Mouse (Mus musculus): Measurements from ENCODE around the gene Pgs1.
A peak's percentile ranks its signal among the peaks of the same experiment; 100 is the strongest.

Gene Pgs1

DNA sequence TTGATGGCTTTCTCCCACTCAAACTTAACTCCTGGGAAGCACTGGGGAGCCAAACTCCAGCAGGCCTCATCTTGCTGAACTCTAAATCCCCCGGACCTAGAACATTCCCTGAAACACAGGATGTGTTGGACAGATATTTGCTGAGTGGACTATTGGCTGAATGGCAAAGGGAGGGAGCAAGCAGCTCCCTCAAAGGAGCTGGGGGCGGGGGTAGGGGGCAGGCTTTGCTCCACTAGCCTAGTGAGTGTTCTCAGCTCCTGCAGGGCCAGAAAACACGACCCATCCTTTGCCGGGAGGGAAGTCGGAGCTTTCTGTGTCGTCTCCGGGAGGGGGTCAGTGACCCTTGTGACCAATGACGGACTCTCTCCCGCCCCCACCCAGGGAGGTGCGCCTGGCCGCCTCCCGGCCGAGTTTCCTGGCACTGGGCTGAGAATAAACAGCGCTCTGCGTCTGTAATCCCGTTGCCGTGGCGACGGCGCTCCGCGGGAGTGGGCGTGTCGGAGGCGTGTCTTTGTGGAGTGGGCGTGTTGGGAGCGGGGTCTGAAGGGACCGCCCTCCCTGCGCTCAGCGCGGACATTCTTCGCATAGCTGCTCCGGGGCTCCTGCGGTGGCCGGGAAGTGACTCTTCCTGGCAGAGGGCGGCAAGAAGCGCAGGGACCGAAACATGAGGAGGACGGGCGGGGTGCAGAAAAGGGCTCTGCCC is 22.9 kb upstream of the Pgs1 start:
- DNase-seq (ENCODE audit: low spot score): peak; percentile 86

DNA sequence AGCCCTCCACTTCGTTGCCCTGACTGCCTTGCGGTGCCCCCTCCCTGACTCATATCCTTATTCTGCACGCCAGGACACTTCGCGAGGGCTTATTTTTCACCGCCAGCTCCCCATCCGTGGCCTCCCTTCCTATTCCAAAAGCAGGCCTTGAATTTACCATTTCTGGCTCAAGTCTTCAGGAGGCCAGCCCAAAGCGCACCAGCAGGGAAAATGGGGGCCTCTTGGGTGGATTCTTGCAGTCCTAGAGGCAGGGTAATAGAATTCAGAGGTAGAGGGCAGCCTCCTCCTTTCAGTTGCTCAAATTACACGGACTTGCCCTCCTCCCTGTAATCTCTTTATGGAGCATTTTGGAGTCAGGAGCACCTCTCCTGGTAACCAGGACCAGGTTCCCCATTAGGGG is 22.2 kb upstream of the Pgs1 start:
- DNase-seq (ENCODE audit: low spot score): no peak

- DNase-seq (ENCODE audit: low spot score): no peak
These were observed 21.8 kb upstream of the Pgs1 start for GRCm38 (mm10) chr11:117964294-117964693.

DNA sequence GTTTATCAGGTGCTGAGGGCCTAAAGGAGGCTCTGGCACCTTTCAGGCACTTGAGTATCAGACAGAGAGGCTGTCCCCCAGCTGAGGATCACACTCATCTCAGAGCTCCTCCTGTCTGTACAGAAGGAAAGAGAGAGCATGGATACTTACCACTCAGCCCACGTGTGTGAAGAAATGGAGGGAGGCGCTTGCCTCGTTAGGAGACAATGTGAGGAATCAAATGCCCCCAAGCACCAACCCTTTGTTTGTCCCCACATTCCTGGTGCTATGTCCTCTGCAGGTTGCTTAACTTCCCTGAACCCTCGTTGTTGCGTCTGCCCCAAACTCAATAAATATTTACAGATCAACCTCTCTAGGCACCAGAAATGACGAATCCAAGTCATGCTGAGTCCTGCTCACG is 21.0 kb upstream of the Pgs1 start:
- no peak for DNase-seq (ENCODE audit: low spot score)

DNA sequence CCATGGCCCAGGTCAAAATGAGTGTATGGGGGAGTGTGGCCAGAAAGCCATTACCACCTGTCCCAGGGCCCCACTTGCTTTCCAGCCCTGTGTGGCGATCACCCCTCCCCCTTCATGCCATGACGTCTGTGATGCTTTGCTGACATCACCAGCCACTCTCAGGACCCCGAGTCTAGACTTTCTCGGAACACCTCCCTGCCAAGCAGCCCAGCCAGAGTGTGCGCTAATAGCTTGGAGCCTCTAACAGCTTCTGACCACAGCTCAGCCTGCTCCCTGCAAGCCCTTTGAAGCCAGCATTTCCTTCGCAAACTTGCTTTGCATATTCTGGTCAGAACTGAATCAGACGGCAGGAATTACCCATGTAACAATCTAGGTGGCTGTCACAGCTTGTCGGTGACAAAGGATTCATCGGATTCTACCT is 20.5 kb upstream of the Pgs1 start:
- no peak for DNase-seq (ENCODE audit: low spot score)

DNA sequence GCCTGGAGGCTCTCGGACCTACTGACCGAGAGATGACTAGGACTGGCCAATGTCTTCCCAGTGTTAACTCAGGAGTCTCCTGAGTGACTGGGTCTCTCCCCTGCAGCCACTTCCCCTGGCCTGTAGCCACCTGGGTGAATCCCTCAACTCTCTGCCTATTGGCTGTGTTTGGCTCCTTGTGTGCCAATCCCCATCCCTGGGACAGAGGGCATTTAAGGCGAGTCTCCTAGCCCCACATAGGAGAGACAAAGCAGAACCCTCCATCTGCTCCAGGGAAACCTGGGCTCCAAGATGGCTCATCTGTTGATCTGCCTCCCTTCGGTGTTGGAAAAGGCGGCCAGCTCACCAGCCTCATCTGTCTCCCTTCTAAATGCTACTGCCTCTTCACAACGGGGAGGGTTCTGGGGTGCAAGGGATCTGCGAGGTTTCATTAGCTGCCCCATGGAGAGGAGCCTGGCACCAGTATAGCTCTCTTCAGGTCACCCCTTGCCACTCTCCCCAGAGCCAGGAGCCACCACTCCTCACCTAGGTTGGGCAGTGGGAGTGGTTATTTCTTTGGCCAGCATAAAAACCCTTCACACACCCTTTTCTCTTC is 19.5 kb upstream of the Pgs1 start:
- no peak for DNase-seq (ENCODE audit: low spot score)

DNA sequence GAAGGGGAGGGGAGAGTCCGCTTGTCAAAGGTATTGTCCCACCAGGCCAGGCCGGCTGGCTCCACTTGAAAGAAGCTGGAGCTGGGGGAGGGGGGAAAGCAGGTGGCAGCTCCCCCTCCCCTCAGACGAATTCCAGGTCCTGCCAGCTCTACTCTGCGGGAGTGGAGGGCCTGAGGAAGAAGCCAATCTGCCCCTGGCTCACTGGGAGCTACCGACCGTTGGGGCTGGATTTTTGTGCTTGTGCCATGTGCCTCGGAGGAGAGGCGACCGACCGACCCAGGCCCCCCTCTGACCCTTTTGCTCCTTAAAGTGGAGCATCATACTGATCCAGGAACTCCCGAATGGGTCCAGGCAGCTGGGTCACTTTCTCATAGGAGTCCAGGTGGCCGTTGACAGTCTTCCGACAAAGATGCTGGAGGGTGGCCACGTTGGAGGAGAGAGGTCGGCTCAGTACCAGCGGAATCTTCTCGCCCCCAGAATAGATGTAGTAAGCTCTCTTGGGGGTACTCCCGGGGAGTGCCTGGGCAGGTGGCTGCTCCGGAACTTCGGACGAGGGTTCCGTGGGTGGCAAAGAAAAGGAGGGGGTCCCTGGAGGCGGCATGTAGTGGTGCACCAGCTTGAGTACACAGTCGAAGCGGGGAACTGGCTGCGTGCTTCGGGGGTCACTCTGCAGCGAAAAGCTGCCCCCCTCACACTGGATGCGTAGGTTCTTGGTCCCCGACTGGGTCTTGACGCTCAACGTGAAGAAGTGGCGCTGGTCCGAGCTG is 18.7 kb upstream of the Pgs1 start:
- no peak for DNase-seq (ENCODE audit: low spot score)

- no peak for DNase-seq (ENCODE audit: low spot score)
These were observed 17.9 kb upstream of the Pgs1 start for GRCm38 (mm10) chr11:117968016-117968671.

GRCm38 (mm10) chr11:117968716-117969099 is 17.4 kb upstream of the Pgs1 start:
- no peak for DNase-seq (ENCODE audit: low spot score)

DNA sequence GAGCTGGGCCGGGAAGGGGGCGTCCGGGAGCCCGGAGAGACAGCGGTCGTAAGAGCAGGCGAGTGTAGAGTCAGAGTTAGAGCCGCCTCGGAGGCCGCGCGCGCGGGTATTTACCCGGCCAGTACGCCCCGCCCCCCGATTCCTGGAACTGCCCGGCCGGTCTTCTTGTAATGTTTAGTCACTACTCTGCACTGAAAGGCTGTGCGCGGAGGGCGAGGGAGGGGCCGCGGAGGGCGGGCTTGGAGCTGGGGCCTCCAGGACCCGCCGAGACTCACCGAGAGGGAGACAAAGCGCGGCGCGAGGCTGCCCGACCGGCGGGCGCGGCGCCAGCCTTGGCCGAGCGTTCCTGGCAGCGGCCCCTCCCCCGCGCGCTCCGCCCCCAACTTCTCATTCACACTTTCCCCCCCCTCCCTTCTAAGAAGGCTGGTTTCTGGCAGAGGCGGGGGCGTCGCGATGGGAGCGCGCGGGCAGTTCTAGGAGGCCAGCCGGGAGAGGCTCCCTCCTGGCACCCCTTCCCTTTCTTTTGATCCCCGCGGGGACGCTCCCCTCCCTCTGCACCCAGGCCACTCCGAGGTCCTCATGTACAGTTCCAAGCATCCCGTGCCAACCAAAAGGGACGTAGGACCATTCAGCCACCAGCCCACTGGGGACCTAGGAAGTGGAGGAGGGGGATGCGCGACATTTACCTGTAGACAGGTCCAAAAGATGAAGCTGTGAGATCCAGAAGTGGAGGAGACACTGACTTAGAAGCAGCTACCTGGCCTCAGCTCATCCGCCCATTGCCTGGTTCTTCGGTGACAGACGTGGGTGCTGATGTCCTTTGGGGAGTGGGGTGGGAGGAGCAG is 16.8 kb upstream of the Pgs1 start:
- peak; percentile 72 for DNase-seq (ENCODE audit: low spot score)

DNA sequence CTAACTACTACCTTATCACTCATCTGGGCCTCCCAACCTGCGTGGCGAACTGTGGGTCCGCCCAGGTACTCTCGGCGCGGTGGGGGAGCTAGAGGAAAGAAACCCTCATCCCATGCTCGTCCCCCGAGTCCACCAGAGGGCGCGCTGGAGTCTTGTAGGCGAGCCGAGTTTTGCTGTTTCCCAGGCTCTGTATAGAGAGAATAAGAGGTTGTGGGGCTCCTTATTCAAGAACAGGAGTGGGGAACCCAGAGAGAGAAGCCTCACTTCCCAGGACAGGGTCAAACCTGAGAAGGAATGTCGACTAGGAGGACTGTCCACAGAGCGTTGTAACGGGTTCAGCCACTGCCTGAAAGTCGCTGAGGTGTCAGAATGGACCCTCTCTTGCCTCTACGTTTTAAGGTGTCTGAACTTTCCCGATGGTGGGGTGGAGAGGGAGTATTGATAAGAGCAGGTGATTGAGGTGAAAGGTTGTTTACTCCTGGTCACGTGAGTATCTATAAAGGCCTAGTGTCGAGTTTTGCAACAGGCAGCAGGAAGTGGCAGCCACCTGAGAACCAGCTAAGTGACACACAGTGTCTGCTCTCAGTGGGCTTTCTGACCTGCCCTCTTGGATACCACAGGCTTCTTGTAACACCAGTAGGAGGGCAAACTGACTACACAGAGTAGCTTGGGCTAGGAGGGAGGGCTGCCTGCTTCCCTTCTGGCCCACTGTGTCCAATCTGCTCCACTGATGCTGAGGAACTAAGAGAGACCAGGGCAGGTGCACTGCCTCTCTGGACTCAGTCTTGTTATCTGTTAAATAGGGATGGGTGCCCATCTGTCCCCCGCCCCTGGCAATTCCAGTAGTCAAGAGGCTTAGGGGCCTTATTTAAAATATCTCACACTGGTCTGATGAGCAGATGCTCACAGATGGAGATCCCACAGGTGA is 15.9 kb upstream of the Pgs1 start, which contains the start of gene Socs3:
Gene Socs3, minus strand, starts transcription at position 103 of the 928 bp plus-strand sequence.
- peak; percentile 85 for DNase-seq (ENCODE audit: low spot score)

DNA sequence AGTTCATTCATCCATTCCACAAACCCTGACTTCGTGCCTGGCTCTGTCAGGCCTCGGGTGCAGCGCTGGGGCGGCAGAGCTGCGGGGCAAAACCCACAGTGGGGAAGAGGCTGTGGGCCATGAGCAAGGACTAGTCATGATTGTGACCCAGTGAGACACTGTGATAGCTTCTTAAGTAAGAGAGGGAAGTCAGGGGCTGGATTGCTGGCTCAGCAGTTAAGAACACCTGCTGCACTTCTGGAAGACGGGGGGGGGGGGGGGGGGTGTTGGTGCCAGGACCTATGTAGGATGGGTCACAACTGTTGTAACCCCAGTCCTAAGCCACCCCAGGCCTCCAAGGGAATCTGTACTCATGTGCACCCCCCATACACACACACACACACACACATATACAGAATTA is 15.0 kb upstream of the Pgs1 start:
- no peak for DNase-seq (ENCODE audit: low spot score)

DNA sequence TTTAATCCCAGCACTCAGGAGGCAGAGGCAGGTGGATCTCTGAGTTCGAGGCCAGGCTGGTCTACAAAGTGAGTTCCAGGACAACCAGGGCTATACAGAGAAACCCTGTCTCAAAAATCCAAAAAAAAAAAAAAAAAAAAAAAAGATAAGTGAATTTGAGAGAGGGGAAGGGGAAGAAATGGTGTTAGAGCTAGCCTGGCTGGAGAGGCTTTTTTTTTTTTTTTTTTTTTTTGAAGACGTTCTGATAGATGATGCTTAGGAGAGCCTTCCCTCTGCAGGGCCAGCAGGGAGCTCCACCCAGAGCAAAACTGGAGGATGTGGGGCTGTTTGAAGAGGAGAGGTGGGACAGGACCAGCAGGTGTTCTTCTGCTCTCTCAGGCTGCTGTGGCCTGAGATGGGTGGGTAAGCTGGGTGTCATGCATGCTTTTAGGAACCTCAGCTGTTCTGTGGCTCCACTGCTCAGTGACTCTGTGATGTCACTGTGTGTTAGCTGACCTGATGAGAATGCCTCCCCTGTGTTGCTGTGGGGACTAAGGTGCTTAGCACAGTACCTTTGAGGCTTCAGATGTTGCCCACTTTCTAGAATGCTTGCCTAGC is 14.3 kb upstream of the Pgs1 start:
- DNase-seq (ENCODE audit: low spot score): no peak

DNA sequence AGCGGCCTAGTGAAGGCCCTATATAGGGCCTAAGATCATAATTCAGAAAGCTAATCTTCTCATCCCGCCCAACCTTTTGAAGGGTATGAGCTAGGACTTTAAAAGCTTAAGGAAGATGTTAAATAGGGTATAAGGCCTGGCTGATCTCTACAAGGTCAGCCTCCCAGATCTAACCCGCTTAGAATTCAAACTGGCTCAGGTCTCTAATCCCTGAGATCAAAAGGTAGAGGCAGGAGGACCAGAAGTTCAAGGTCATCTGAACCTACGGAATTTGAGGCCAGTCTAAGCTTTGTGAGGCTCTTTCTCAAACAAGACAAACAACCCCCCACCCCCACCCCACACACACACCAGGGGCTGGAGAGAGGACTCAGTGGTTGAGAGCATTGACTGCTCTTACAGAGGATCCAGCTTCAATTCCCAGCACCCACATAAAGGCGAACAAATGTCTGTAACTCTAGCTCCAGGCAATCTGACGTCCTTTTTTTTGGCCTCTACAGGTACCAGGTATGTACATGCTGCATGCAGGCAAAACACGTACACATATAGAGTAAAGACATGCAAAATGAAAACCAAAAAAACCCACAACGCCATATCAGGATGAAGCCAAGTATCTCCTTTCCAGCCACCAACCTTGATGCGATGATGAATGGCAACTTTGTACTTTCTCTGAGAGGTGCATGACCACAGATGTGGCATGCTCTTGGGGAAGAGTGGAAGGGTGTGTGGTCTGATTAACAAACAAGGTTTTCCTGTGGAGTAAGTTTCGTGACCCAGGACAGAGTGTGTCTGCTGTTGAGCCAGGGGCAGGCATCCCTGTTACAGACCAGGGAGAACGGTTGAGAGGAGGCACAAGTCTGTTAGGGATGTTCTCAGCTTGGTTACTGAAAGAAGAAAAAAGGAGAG is 13.2 kb upstream of the Pgs1 start:
- no peak for DNase-seq (ENCODE audit: low spot score)

DNA sequence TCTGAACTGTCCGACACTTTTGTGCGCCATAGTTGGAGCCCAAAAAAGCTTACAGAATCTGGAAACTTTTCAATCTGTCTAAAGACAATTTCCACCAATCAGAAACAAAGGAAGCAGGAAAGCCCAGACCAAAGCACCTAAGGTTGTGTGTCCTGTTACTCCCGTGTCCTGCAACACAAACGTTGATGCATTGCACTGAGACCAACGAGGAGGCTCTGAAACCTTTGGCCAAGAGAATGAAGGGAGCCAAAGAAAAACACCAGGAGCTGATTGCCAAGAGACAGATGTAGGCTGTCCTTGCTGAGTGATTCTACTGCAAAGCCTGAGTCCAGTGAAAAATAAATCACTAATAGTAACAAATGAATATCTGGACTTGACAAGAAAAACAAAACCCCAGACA is 12.5 kb upstream of the Pgs1 start:
- DNase-seq (ENCODE audit: low spot score): no peak

DNA sequence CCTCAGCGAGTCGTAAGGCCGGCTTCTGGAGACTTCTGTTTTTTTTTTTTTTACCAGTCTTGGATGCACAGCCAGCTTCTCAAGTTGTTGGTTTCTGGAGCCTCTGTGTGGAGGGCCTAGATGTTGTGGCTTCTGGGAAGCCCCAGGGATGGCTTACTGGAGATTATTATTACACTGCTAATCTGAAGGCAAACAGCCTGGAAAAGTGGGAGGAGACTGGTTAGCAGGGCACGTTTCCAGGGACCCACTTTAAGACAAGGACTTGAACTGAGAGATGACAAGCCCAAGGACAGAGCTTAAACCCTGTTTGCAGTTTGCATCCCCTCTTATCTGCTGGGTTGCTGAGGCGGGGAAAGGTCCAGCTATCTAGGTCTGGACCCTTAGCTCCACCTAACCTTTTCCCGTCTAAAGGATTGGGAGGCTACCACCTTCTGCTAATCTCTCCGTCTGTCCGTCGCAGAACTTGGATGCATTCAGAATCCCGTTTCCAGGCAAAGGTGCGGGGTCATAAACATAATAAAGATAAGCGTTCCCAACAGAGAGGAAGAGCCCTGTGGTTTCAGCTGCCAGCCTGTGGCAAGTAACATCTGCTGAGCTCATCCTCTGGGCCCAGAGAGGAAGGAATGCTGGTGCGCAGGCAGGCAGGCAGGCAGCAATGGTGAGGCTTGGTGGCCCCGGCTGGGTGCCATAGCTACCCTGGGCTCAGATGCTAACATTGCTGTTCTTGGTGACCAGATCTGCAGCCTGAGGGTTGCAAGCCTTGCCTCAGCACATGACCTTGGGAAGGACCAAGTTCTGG is 11.6 kb upstream of the Pgs1 start:
- DNase-seq (ENCODE audit: low spot score): no peak

DNA sequence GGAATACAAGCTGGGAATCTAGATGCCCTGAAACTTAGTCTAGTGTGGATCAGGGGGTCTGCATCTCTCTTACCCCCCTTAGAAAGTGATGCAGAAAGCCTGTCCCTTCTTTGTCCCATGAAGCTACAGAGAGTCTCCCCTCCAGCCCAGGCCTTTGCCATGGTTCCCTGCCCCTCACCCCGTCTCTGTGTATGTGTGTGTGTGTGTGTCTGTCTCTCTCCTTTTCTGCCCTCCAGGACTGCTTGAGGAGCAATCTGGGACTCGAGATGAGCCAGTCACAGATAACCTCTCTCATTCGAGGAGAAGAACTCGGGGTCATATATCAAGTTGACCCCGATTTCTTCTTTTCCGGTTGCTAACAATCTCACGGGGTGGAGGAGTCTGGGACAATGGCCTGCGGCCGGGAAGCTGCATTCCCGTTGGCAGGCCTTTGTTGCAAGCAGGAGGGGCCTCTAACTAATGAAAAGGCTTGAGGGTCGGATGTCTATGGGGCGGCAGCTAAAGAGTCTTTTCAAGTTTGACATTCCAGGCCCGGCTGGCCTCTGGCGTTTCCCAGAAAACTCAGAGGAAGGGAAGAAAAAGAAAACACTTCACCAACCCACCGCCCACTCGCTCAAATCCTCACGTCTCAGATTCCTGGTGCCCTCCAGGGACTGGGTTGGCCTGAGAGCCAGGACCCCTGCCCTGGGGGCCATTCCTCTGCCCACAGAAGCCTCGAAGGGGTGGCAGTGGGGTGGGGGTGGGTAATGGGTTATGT is 10.7 kb upstream of the Pgs1 start:
- DNase-seq (ENCODE audit: low spot score): no peak

All from spleen, adult 12 weeks (tissue).